Mouse (Mus musculus): Measurements from ENCODE around the gene Grik1.

Grik1 gene

DNA sequence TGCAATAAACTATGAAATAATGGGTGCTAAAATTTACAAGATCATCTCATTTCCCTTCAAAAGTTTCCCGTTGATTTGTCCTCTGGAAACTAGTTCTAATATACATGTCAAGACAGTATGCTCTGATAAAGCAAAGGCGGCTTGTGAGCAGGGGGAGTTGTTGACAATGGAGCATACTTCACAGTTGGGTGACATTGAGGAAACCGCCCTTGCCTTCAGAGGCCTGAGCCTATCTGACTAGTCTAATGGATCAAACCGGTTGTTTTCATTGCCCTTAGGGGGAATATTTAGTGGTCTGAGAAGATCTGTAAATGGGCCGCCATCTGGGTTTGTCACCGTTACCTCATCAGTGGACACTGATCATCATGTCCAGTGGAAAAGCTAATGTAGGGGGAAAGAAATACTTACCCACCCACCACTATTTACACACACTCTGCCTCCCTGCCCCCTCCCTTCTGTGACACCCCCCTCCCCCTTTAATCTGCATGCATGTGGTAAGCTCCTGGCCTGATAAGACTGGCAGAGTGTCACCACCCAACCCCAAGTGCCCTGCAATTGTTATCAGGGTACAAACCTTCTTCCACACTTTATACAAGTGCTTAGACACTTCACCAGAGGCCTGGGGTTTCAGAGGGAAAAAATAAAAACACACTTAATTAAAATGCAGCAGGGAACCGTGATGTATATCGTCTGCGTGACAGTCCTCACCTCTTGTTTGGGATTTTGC, 335.2 kb downstream of the Grik1 start:
- DNase-seq: no peak

DNA sequence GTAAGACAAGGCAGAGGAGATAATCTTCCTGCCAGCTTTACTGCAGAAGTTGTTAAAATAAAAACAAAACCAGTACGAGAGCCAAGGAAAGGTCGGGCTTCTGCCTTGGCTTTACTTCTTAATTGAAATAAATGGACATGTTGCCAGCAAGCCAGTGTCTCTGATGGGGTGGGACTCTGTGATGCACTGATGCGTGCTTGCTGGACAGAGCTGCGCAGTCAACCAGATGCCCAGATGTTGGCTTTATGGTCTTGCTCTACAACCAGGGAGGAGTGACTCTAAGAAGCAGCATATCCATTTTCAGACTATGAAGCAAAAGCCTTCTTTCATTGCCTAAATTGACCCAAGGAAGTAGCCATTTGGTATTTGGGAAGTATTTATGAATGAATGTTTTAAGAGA, 336.9 kb downstream of the Grik1 start:
- DNase-seq: no peak

DNA sequence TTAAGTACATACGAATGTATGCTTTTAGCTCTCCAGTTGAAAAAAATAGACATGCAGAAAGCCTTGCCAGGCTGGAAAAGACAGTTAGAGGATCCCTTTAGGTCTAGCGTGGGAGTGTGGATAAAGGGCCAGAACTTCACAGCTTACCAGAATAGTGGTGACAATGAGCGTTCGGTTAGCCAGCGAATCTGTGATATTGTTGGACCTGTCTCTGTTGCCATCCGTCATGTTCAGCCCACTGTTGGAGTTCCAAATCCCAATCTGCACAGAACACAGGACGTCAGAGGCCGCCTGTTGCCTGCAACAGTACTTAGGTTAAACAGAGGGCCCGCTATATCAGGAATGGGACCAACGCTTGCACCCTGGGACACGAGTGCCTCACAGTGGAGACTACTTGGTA, 340.2 kb downstream of the Grik1 start:
- DNase-seq: no peak

DNA sequence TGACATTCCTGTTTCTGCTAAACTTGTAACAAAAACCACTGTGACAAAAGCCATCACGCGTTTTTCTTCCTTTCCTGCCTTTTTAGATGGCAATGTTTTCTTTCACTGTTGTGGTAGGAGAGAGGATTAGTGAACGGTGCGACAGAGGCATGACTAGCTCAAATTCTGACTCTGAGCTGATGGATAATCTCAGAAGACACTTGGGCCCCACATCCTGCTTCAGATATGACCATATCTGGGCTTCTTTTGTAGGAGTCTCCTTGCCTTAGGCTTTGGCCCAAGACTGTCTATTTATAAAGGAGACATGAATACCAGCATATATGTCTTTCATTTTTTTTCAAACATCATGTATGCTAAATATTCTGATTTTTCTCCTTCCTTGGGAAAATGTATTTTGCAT, 341.9 kb downstream of the Grik1 start:
- DNase-seq: no peak

DNA sequence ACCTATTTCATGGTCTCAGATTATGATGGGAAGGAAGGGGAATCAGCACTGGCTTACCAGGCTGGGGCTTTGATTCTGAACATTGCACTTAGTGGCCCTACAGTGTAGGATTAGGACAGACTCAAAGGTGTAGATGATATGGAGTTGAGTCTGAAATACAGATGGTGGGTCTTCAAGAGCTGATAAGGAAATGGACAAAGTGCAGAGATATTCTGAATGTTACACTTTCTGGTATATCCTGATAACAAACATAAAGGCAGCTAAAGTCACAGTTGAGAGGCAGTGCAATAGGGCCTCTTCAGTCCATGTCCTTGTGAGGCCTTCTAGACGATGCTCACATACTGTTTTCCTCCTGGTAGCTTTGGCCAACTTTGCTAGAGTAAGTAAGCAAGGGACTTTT, 345.7 kb downstream of the Grik1 start:
- DNase-seq: no peak

DNA sequence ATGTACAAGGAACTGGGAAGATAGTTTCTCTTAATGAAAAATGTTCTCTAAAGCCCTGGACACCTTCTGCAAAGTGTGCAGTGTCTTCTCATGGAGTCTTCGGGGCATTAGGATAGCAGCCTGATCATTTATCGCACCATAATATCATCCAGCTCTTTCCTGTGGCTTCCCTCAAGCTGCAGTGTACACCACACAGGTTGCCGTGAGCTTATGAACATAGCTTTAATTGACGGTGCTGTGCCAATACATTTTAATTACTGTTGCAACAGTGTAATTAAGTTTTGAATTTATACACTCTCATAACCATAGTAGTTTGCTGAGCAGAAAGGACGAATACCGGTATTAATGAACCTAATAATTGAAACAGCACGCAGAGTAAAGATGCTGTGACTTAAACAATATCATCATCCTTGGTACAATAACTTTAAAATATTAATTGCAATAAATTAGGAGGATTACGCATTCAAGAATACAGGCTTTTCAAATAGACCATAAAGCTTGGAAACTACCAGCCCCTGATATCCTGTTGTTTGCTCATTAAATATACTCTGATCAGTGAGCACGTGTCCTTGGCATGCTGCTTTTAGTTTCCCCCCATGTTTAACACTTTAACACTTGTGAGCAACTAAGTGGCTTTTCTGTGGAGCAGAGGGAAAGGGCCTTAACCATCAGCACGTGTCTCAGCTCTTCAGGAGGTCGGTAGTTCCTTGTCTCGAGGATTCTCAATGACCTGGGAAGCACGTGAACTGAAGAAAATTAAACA, 347.8 kb downstream of the Grik1 start:
- no peak for DNase-seq

DNA sequence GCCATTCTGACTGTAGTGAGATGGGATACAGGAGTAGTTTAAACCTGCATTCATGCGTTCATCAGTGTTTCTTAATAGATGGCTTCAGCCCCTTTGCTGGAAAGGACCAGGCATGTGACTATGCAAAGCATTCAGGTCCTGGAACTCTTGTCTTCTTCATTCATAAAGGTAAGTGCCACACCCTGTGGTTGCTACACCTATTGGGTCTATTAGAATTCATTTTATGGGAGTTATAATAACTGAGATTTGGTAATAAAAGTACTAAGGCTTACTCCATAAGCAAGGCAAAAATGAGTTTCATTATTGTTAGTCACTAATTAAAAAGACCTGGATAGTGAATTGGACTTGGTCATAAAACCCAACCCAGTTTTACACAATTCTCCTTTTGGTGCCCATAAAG, 355.4 kb downstream of the Grik1 start:
- DNase-seq: no peak

DNA sequence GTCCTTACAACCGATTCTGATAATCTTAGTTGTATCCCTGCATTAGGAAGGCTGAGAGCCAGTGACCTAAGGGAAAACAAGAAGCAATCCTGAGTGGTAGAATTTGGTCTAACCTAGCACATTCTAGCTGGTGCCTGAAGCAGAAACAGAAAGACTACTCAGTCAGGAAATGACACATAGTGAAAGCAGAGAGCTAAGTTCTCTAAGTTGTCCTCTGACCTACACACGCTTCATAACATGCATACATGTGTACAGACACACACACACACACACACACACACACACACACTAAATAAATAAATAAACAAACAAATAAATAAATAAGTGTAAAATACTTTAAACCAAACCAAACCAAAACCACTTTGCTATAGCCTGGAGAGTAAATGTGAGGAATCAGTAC, 358.7 kb downstream of the Grik1 start:
- no peak for DNase-seq

DNA sequence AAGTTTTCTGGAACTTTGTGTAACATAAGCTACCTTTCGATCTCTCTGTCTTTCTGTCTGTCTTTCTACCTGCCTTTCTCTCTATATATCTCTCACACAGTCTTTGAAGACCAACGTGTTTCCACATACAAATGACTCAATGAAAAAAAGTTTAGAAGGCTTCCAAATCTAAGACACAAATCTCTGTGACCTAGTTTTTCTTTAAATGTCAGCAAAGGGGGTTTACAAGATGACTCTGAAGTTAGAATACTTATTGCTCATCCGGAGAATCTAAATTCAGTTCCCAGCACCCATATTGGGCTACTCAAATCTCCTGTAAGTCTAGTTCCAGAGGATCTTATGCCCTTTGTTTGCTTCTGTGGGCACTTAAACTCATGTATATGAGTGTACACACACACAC, 359.5 kb downstream of the Grik1 start:
- no peak for DNase-seq

DNA sequence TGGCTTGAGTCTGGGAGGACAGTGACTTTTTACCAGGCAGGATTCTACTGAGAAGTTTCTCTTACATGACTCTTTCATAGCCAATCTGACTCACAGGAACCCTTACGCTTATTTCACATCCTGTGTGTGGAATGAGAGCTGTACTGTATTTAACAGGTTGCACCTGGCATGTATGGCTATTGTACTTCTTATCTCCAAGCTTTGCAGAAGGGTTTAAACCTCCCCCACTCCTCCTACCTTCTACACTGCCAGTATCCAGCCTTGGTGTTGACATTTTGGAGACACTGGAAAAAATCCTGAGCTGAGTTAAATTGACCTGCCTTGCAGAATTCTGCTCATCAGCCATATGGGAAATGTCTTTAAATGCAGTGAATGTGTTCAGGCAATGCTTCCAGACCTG, 361.4 kb downstream of the Grik1 start:
- no peak for DNase-seq

DNA sequence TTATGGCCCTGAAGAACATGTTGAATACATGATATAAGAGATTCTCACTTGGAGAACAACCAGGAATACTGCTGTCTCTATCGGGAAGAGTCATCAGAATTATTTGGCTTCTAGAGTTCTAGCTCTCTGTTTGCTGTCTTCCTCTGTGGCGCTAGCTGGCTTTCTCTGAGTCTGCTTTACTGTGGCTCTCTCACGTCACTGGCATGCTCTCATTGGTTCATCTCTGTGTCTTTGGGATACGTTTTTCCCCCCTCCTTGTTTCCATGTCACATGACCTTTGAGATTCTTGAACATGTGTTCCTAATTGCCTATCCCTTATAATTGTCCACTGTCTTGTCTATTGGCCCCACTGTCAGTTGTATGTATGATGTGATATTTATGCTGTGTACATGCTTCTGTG, 372.2 kb downstream of the Grik1 start:
- DNase-seq: no peak

DNA sequence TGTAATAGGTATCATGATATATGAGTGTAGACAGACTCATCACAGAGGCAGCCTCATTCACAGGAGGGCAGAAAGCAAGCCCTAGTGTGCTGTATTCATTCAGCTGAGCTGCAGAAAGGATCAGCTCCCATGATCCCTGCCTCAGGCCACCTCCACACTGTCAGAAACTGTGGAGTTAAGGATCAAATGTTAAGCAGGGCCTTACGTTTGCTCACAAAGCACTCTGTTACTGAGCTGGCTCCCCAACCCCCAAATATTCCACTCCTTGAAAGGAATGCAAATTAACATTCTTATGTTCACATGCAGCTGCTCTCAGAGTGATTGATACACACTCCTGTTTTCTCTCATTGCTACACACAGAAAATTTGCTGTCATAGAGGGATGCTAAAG, 372.9 kb downstream of the Grik1 start:
- no peak for DNase-seq

DNA sequence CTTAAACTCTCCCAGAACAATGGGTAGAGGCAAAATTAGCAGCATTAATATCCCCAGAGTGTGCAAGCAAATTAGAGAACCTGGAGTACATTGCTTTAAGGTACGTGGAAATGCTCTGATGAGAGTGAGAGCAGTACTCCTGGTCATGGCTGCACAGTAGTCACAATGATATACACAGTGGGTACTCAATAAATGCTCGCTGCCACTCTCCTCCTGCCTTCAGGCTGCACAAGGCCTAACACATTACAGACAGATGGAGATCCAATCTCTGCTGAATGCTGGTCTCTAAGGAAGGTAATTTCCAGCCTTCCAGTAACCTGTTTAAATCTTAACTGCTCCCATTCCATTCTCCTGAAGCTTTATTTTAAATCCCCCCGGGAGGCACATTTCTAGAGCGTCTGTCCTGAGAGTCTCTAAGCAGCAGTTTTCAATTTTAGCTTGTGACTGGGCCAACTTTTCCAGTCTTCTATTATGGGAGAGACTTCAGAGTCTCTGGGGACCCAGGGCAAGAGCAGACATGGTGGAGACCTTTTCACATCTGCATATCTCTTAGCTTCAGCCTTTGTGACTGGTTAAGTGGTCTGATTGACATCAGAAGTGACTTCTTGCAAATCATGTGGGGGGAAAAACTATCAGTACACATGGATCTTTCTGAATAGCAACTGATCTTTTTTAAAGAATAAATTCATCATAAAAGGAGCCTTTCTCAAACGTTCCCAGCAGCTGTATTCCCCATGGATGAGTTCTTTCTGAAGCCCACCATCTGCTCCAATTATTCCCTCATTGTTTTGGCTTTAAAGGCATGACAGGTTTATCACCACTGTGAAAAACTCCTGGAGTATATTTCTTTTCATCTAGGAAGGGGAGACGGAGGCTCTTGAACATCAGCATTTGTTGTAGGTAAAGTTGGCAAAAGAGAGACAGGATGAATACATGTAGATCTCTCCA, 373.6 kb downstream of the Grik1 start:
- no peak for DNase-seq

DNA sequence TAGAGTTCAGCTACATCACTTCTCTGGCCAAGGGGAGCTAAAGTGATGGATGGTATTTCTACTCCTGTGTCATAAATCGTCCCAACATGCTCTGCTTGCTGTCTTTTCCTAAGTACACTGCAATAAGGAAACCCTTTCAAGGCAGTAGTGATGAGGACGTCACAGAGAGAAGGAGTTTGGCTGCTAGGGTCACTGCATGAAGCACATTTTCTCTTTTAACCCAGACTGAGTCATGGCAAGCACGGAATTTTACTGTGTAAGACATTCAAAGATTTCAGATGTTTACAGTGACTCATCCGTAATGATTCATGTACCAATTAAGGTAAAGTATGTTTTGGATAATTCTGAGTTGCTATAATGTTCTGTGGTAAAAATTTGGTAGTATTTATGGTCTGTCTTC, 374.9 kb downstream of the Grik1 start:
- no peak for DNase-seq

DNA sequence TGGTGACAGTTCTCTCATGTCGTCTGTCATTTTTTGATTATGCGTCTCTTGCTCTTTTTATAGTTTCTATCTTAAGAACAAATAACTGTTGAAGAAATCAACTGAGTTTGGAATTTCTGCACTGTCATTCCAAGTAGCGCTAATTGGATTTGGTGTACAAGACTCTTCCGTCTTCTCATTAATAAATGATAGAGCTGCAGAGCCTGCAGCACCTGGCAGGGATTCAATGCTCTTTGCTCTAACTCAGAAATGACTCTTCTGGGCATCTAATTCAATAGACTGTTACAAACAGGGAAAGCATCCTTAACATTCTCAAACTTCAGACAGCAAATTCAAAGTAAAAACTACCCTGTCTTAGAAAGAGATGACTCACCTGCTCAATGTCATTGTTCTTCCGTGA, 376.3 kb downstream of the Grik1 start:
- DNase-seq: no peak

DNA sequence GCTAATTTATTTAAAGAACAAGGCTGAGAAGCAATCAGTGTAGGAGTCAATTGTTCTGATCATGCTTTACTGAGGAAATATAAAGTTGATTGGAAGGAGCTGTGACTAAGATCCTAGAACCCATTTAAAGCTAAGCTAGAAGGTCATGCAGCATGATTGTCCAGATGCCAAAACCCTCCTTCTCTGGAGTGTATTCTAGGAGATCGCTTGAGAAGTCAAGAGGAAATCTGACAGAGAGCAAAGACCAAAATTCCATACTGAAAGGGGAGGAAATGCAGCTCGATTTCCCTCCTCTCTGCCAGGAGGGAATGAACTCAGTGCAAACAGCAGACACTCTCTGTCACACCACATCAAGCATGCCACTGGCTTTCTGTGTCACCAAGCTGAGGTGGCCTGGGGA, 378.9 kb downstream of the Grik1 start:
- no peak for DNase-seq

DNA sequence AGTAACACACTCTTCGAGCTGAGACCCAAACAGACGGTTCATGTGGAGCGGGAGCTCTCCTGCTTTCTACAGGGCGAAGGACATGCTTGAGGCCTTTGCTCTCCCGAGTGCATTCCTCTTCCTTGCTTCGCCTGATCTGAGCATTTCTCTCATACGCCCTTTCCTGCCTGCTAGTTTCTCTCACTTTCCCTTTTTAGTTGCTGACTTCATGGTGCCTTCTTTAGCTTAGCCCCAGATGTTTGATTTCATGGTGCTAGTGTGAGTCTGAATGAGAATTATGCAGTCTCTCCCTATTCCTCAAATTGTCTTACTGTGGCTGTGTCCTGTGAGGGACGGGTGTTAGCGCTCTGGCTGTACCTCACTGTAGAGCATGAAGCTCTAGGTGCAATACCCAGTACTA, 388.0 kb downstream of the Grik1 start:
- DNase-seq: no peak

DNA sequence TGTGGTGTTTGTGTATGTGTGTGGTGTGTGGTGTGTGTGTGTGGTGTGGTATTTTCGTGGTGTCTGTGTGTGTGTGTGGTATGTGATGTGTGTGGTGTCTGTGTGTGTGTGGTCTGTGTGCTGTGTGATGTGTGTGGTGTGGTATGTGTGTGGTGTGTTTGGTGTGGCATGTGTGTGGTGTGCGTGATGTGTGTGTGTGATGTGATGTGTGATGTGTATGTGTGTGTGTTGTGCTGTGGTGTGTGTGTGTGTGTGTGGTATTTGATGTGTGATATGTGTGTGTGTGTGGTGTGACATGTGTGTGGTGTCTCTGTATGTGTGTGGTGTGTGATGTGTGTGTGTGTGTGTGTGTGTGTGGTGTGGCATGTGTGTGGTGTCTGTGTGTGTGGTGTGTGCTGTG, 388.9 kb downstream of the Grik1 start:
- DNase-seq: no peak

DNA sequence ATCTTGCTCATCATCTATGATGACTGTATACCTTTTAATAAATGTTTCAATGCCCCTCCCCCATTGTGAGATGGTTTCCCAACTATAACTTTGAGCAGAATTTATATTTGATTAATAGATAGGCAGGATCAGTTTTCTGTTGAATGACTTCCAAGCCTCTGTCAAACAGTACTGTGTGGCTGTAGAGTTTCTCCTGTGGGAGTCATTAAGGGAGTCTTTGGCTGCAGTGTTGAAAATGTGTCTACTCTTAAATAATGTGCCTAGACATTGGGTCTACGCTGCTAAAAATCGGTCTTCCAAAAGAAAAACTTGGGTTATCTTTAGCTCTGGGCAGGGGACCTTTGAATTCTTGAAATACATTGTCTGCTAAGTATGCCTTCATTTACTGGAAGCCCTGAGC, 414.1 kb downstream of the Grik1 start:
- no peak for DNase-seq

DNA sequence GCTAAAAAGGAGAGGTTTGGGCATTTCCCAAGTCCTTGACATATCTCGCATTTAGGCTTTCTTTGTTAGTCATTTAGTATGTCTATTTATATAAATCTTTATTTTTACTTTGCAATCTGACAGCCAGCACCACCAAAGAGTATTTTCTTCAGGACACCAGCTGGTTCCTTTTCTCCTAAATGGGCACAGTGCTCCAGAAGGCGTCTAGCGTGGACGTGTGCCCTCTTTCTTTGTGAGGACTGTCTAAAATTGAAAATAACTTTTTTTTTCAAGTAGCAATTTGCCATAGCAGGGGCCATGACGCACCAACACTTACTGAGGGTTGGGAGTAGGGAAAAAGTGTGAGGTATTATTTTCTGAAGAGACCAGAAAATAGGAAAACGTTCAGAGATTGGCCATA, 425.5 kb downstream of the Grik1 start:
- no peak for DNase-seq

DNA sequence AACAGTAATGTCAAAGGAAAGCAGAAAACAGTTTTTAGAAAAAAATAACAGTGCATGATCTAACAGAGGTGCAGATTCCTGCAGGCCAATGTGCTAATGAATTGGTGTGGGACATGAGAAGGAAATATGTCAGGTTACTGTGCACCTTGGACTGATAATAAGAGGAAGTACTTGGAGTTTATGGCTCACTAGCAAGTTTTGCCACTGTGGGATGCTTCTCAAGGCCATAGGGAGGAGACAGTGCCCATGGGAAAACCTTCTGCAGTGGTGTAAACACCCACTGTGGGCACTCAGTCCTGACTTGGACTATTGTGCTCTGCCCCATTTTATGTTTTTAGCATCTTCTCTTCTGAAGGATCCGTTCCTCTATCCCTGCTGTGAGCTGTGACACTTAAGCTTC, 428.3 kb downstream of the Grik1 start:
- DNase-seq: peak; percentile 1

DNA sequence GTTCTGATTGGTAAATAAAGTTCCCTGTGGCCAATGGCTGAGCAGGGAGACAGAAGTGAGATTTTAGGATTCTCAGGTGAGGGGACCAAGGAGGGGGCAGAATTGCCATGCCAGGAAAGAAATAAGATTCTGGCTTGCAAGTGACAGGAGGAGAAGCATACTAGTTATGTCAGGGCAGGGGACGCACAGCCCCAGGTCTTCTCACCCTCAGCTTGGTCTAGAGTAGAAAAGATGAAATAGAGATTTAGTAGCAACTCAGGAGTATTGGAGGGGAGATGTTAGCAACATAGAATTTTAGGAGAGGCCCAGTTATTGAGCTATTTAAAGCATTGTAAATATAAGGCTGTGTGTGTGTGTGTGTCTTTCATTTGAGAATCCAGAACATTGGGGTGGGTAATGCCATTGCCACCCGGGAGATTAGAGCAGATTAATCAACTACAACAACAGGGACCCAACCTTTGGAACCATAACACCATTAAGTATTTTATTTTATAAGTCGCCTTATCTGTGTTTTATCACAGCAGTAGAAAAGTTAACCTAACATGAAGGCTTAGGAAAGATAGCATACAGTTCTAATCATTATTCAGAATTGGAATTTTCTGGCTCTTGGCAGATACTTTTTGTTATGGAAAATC, 436.5 kb downstream of the Grik1 start:
- no peak for DNase-seq

DNA sequence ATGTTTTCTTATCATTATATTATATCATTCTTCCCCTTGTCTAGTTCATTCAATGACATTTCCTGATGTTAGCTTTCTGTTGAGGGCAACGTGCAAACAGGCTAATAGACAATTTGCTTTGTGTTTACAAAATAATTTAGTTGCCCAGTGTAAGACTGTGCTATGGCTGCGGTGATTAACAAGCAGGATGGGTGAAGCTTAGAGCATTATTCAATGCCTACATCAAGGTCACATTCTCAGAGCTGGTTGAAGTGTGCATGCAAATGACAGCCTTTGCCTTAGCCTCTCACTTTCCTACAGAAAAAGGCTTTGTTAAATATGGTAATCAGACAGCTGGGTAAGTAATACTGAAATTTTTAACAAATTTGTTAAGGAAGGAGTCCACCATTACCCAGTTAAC, 438.5 kb downstream of the Grik1 start:
- no peak for DNase-seq

All from cerebellum, adult 9-10 months (tissue).